Mouse (Mus musculus): ENCODE measurements around the gene Cfap97d1.

- no peak for TF ChIP-seq CTCF (IDR thresholded peaks at IDR 0.05; ENCODE audit: borderline replicate concordance, extremely low read depth, insufficient read depth, insufficient read length)
- no peak for TF ChIP-seq POLR2A (IDR thresholded peaks at IDR 0.05; ENCODE audit: borderline replicate concordance, extremely low read depth, insufficient read depth, insufficient read length, poor library complexity, severe bottlenecking)
Measured at GRCm38 (mm10) chr11:101994100-101994499, 10.0 kb downstream of the Cfap97d1 start.
